8 mouse cellular contexts compared by ENCODE assay signal in genomic region chr7:16047338-16048146, GRCm38 (mm10). TPM values are rescaled to one million over a fixed set of nuclear protein-coding genes. Genes with fewer than 3 reads are reported as not detected.
DNase-seq lines count a peak whose midpoint lies in the region; ATAC-seq and TF ChIP-seq lines count a peak whose summit lies in the region.

Gene Bicra, minus strand, starts transcription at chr7:16047921.

- peak; percentile 73 for ATAC-seq in forebrain, embryonic 15.5 days (replicated peaks)
- peak; percentile 64; the same call in 1 of the 2 replicates for ATAC-seq in lung, embryonic 15.5 days (ENCODE audit: borderline replicate concordance, extremely low read depth, low FRiP score, low TSS enrichment)

- H3K27ac ChIP-seq in CH12.LX (ENCODE audit: insufficient read depth, low read depth): peak within 1 kb of the TSS; percentile 84
- peak within 1 kb of the TSS; percentile 98 for H3K27ac ChIP-seq in forebrain, embryonic 15.5 days (replicated peaks)
- H3K27ac ChIP-seq in lung, embryonic 15.5 days: peak within 1 kb of the TSS; percentile 96

- 1% methylated on average over 57 of the region's 69 CpGs for WGBS in forebrain, embryonic 15.5 days
- under 1% methylated on average over 45 of the region's 69 CpGs for WGBS in lung, embryonic 15.5 days

- peak within 1 kb of the TSS; percentile 79 to 91 (median 87) for H3K4me3 ChIP-seq in CH12.LX (replicated peaks in 1 of 3; ENCODE audit: low read depth in 2 of 3, low read length in 2 of 3, poor library complexity in 1 of 3)
- H3K4me3 ChIP-seq in forebrain, embryonic 15.5 days: peak within 1 kb of the TSS; percentile 89
- peak within 1 kb of the TSS; percentile 83 for H3K4me3 ChIP-seq in lung, embryonic 15.5 days

- peaks cover 57% of the 10 kb centered on the region for H3K79me2 ChIP-seq in CH12.LX (replicated peaks; ENCODE audit: control insufficient read depth, extremely low read depth, insufficient read depth, poor library complexity, severe bottlenecking)

- no peaks in the 10 kb centered on the region for H3K9me3 ChIP-seq in CH12.LX (replicated peaks; ENCODE audit: low read length)
- H3K9me3 ChIP-seq in forebrain, embryonic 15.5 days: no peaks in the 10 kb centered on the region
- H3K9me3 ChIP-seq in lung, embryonic 15.5 days: no peaks in the 10 kb centered on the region

- H3K9ac ChIP-seq in CH12.LX (ENCODE audit: insufficient read depth, low read depth): peak within 1 kb of the TSS; percentile 99
- H3K9ac ChIP-seq in forebrain, embryonic 15.5 days (replicated peaks): peak within 1 kb of the TSS; percentile 97
- peak within 1 kb of the TSS; percentile 95 for H3K9ac ChIP-seq in lung, embryonic 15.5 days

- H3K4me1 ChIP-seq in CH12.LX (ENCODE audit: control insufficient read depth in 1 of 2, insufficient read depth in 2 of 2): peaks cover 23 to 56% of the 10 kb centered on the region in 2 experiments
- peaks cover 65% of the 10 kb centered on the region for H3K4me1 ChIP-seq in forebrain, embryonic 15.5 days
- peaks cover 57% of the 10 kb centered on the region for H3K4me1 ChIP-seq in lung, embryonic 15.5 days

- no peak for TF ChIP-seq EP300 in CH12.LX (IDR thresholded peaks at IDR 0.05; ENCODE audit: low read length)

- peak; percentile 74 for DNase-seq in CH12.LX (ENCODE audit: extremely low read depth)
- peak; percentile 69 for DNase-seq in c-Kit-positive CD71-positive TER-119-negative erythroid progenitor cells, embryonic 14.5 days (ENCODE audit: low read depth)
- DNase-seq in heart, postnatal 25 days (ENCODE audit: low spot score): peak; percentile 78
- peak; percentile 64 to 74 for DNase-seq in layer of hippocampus, adult 8-10 months (ENCODE audit: low spot score in 2 of 2)
- DNase-seq in ovary, postnatal 14 days (ENCODE audit: low spot score): peak; percentile 83
- peak; percentile 80 for DNase-seq in thymus, postnatal 10 days (ENCODE audit: low spot score in 2 of 2)

- dilution Hi-C loops in CH12.LX (cut with MboI; ENCODE audit: extremely low pct_ligation_motif_present, extremely low pct_unique_long_range_greater_than_20kb, low sequenced_read_pairs): no loop called here

- peaks cover 4 to 10% of the 10 kb centered on the region in 2 experiments for H3K36me3 ChIP-seq in CH12.LX (replicated peaks in 1 of 2; ENCODE audit: control insufficient read depth in 1 of 2, insufficient read depth in 1 of 2, low read length in 1 of 2)
- no peaks in the 10 kb centered on the region for H3K36me3 ChIP-seq in forebrain, embryonic 15.5 days
- peaks cover 4% of the 10 kb centered on the region; the same call in 1 of the 2 replicates for H3K36me3 ChIP-seq in lung, embryonic 15.5 days

- TF ChIP-seq RAD21 in CH12.LX (IDR thresholded peaks at IDR 0.05; ENCODE audit: low read depth, low read length): no peak

- H3K4me2 ChIP-seq in CH12.LX (ENCODE audit: insufficient read depth, low read depth, poor library complexity, severe bottlenecking): peak within 1 kb of the TSS; percentile 80
- peak within 1 kb of the TSS; percentile 75 for H3K4me2 ChIP-seq in forebrain, embryonic 15.5 days (replicated peaks)
- peak within 1 kb of the TSS; percentile 73 for H3K4me2 ChIP-seq in lung, embryonic 15.5 days

- no peak for TF ChIP-seq CTCF in CH12.LX (conservative IDR thresholded peaks at IDR 0.05 in 1 of 2, IDR thresholded peaks at IDR 0.05 in 1 of 2; ENCODE audit: low read depth in 2 of 2, low read length in 2 of 2)

- H3K27me3 ChIP-seq in CH12.LX (replicated peaks): no peaks in the 10 kb centered on the region
- no peaks in the 10 kb centered on the region for H3K27me3 ChIP-seq in forebrain, embryonic 15.5 days
- H3K27me3 ChIP-seq in lung, embryonic 15.5 days: no peaks in the 10 kb centered on the region

- intact Hi-C loops in heart, postnatal 25 days (cut with DNase I): loop anchor here (1.0 to 5.0 kb wide), 3 partner anchors 19 to 115 kb away; no protein-coding TSS in a partner anchor

- peak; percentile 44; the same call in 1 of the 2 replicates for TF ChIP-seq POLR2A in CH12.LX (IDR thresholded peaks at IDR 0.05; ENCODE audit: low read depth, low read length)

- in situ Hi-C loops in CH12.LX (cut with MboI; ENCODE audit: low pct_ligation_motif_present, low pct_unique_long_range_greater_than_20kb, low sequenced_read_pairs): loop anchor here (5.0 kb wide), 1 partner anchor 65 kb away; no protein-coding TSS in a partner anchor

TF ChIP-seq in CH12.LX, 34 proteins besides CTCF, POLR2A, EP300 and RAD21:
- TF ChIP-seq TCF12 (IDR thresholded peaks at IDR 0.05; ENCODE audit: low read depth, low read length) (peak; percentile 79), HCFC1 (IDR thresholded peaks at IDR 0.05; ENCODE audit: low read depth, low read length) (peak; percentile 68), ZMIZ1 (IDR thresholded peaks at IDR 0.05; ENCODE audit: low read depth, low read length) (peak; percentile 22; the same call in 1 of the 2 replicates), JUN (IDR thresholded peaks at IDR 0.05; ENCODE audit: insufficient read depth, low read depth, low read length) (no peak), SIN3A (IDR thresholded peaks at IDR 0.05; ENCODE audit: low read length) (peak; percentile 78), ZKSCAN1 (IDR thresholded peaks at IDR 0.05; ENCODE audit: borderline replicate concordance, low read depth, low read length) (no peak), TBP (conservative IDR thresholded peaks at IDR 0.05; ENCODE audit: low read depth, low read length) (0 out of 2 replicates have a peak, but pooled peaks have one; percentile 54), PAX5 (IDR thresholded peaks at IDR 0.05; ENCODE audit: low read length) (no peak), NELFE (IDR thresholded peaks at IDR 0.05; ENCODE audit: low read depth, low read length) (peak; percentile 43; the same call in 1 of the 2 replicates), MXI1 (IDR thresholded peaks at IDR 0.05; ENCODE audit: low read depth, low read length) (peak; percentile 5; the same call in 1 of the 2 replicates), ZC3H11A (IDR thresholded peaks at IDR 0.05; ENCODE audit: low read depth, low read length) (no peak), MYC (IDR thresholded peaks at IDR 0.05; ENCODE audit: low read depth, low read length) (no peak), ETS1 (conservative IDR thresholded peaks at IDR 0.05; ENCODE audit: low read depth, low read length) (0 out of 2 replicates have a peak, but pooled peaks have one; percentile 5), SMC3 (IDR thresholded peaks at IDR 0.05; ENCODE audit: low read depth, low read length) (no peak), IRF4 (IDR thresholded peaks at IDR 0.05; ENCODE audit: low read depth, low read length) (0 out of 2 replicates have a peak, but pooled peaks have one; percentile 29), USF1 (IDR thresholded peaks at IDR 0.05; ENCODE audit: low read depth, low read length) (no peak), UBTF (IDR thresholded peaks at IDR 0.05; ENCODE audit: low read depth, low read length) (peak; percentile 61; the same call in 1 of the 2 replicates), CHD1 (IDR thresholded peaks at IDR 0.05; ENCODE audit: low read depth, low read length) (no peak), MEF2A (IDR thresholded peaks at IDR 0.05; ENCODE audit: borderline replicate concordance, low read depth, low read length) (peak; percentile 36; the same call in 1 of the 2 replicates), ELF1 (IDR thresholded peaks at IDR 0.05; ENCODE audit: low read depth, low read length) (no peak), NRF1 (IDR thresholded peaks at IDR 0.05; ENCODE audit: low read depth, low read length) (peak; percentile 39), KAT2A (IDR thresholded peaks at IDR 0.05; ENCODE audit: insufficient replicate concordance, low read length) (0 out of 2 replicates have a peak, but pooled peaks have one; percentile 46), MAX (IDR thresholded peaks at IDR 0.05; ENCODE audit: low read length) (peak; percentile 85)

RNA-seq across cellular contexts. Expression of gene Bicra, which starts in this region (rescaled TPM):
- total RNA-seq in CH12.LX (2012; rRNA removed) (1.9 and 2.2 TPM in 2 replicates), CH12.LX (2014; rRNA removed) (0.31 and 0.32 TPM in 2 replicates)
- polyA plus RNA-seq in CH12.LX (2012; ENCODE audit: insufficient read length, low read depth): 9.8 and 10.2 TPM in 2 replicates
- 10.1 and 10.7 TPM in 2 replicates for polyA plus RNA-seq in forebrain, embryonic 15.5 days (2015; fragmentation: Nextera tagmentation; extraction: Ambion mirVana)
- total RNA-seq in heart, postnatal 25 days (2021): 1 to 10 TPM; 7.1 to 8.3 TPM
- total RNA-seq in layer of hippocampus, adult 8-10 months (2022): 10 to 100 TPM; 15.4 to 20.0 (median 17.2) TPM
- polyA plus RNA-seq in lung, embryonic 15.5 days (2015; fragmentation: Nextera tagmentation; extraction: Ambion mirVana): 5.8 and 8.0 TPM in 2 replicates

Comparison
In these comparisons a context has a peak if more than half of its experiments do, and no peak if none do; other contexts are left out.
1. Peak in every context shown above with its lines: DNase-seq, ATAC-seq, H3K4me3 ChIP-seq and H3K27ac ChIP-seq.